Mouse (Mus musculus): Measurements from ENCODE around the gene Ror1. TPM values are rescaled to one million over a fixed set of nuclear protein-coding genes. Genes with fewer than 3 reads are reported as not detected.

Ror1 gene
- polyA plus RNA-seq, 1 experiment from 2014 or later = 11.5 TPM

GRCm38 (mm10) chr4:100214324-100215215 lies 119.0 kb downstream of the Ror1 start:
- 40% methylated on average over 13 of the region's 13 CpGs for WGBS
- Histone ChIP-seq H3K4me1 (replicated peaks) (peaks cover 15% of the 10 kb centered on the region), H3K9me3 (no peaks in the 10 kb centered on the region), H3K9ac (replicated peaks) (no peak overlapping the region), H3K4me2 (no peak overlapping the region), H3K27me3 (peaks cover 25% of the 10 kb centered on the region), H3K27ac (peak overlapping the region; percentile 24; the same call in 1 of the 2 replicates), H3K4me3 (replicated peaks) (no peak overlapping the region), H3K36me3 (no peaks in the 10 kb centered on the region)
- ATAC-seq (ENCODE audit: insufficient number of reproducible peaks, insufficient read depth, low FRiP score, low TSS enrichment, low read depth) = peak; percentile 58; the same call in 1 of the 2 replicates

GRCm38 (mm10) chr4:100216587-100216986 lies 121.0 kb downstream of the Ror1 start:
- Histone ChIP-seq H3K9me3 (no peaks in the 10 kb centered on the region), H3K4me2 (no peak overlapping the region), H3K36me3 (no peaks in the 10 kb centered on the region), H3K4me3 (replicated peaks) (no peak overlapping the region), H3K9ac (replicated peaks) (no peak overlapping the region), H3K27ac (no peak overlapping the region), H3K27me3 (peaks cover 17% of the 10 kb centered on the region), H3K4me1 (replicated peaks) (peaks cover 15% of the 10 kb centered on the region)
- ATAC-seq (ENCODE audit: insufficient number of reproducible peaks, insufficient read depth, low FRiP score, low TSS enrichment, low read depth) = no peak
- WGBS = 43% methylated on average over 3 of the region's 3 CpGs

GRCm38 (mm10) chr4:100219026-100219425 lies 123.4 kb downstream of the Ror1 start:
- H3K9ac ChIP-seq (replicated peaks) = no peak overlapping the region
- H3K4me1 ChIP-seq (replicated peaks) = peaks cover 36% of the 10 kb centered on the region
- H3K27ac ChIP-seq = no peak overlapping the region
- 65% methylated on average over 4 of the region's 4 CpGs for WGBS
- ATAC-seq (ENCODE audit: insufficient number of reproducible peaks, insufficient read depth, low FRiP score, low TSS enrichment, low read depth) = no peak
- no peaks in the 10 kb centered on the region for H3K9me3 ChIP-seq
- H3K36me3 ChIP-seq = no peaks in the 10 kb centered on the region
- no peak overlapping the region for H3K4me2 ChIP-seq
- H3K27me3 ChIP-seq = peaks cover 13% of the 10 kb centered on the region; the same call in 1 of the 2 replicates
- no peak overlapping the region for H3K4me3 ChIP-seq (replicated peaks)

- Histone ChIP-seq H3K4me3 (replicated peaks) (no peak overlapping the region), H3K27me3 (peaks cover 13% of the 10 kb centered on the region; the same call in 1 of the 2 replicates), H3K9ac (replicated peaks) (no peak overlapping the region), H3K27ac (no peak overlapping the region), H3K9me3 (no peaks in the 10 kb centered on the region), H3K4me1 (replicated peaks) (peaks cover 31% of the 10 kb centered on the region), H3K36me3 (no peaks in the 10 kb centered on the region), H3K4me2 (no peak overlapping the region)
- 85% methylated on average over 4 of the region's 4 CpGs for WGBS
- no peak for ATAC-seq (ENCODE audit: insufficient number of reproducible peaks, insufficient read depth, low FRiP score, low TSS enrichment, low read depth)
These were observed 124.0 kb downstream of the Ror1 start for GRCm38 (mm10) chr4:100219599-100219998.

- no peak overlapping the region for H3K4me2 ChIP-seq
- H3K36me3 ChIP-seq = no peaks in the 10 kb centered on the region
- H3K27me3 ChIP-seq = peaks cover 13% of the 10 kb centered on the region
- H3K4me3 ChIP-seq (replicated peaks) = no peak overlapping the region
- H3K9ac ChIP-seq (replicated peaks) = no peak overlapping the region
- no peak overlapping the region for H3K27ac ChIP-seq
- no peak for ATAC-seq (ENCODE audit: insufficient number of reproducible peaks, insufficient read depth, low FRiP score, low TSS enrichment, low read depth)
- H3K9me3 ChIP-seq = no peaks in the 10 kb centered on the region
- WGBS = 53% methylated on average over 13 of the region's 13 CpGs
- peaks cover 34% of the 10 kb centered on the region for H3K4me1 ChIP-seq (replicated peaks)
These were observed 126.6 kb downstream of the Ror1 start for GRCm38 (mm10) chr4:100221978-100222737.

- H3K4me1 ChIP-seq (replicated peaks) = peaks cover 34% of the 10 kb centered on the region
- H3K36me3 ChIP-seq = no peaks in the 10 kb centered on the region
- peaks cover 3% of the 10 kb centered on the region for H3K27me3 ChIP-seq
- no peak overlapping the region for H3K27ac ChIP-seq
- no peaks in the 10 kb centered on the region for H3K9me3 ChIP-seq
- no peak for ATAC-seq (ENCODE audit: insufficient number of reproducible peaks, insufficient read depth, low FRiP score, low TSS enrichment, low read depth)
- H3K9ac ChIP-seq (replicated peaks) = no peak overlapping the region
- H3K4me3 ChIP-seq (replicated peaks) = no peak overlapping the region
- no peak overlapping the region for H3K4me2 ChIP-seq
- 11% methylated on average over 1 of the region's 1 CpGs for WGBS
These were observed 127.9 kb downstream of the Ror1 start for GRCm38 (mm10) chr4:100223532-100223931.

GRCm38 (mm10) chr4:100223965-100224364 lies 128.4 kb downstream of the Ror1 start:
- Histone ChIP-seq H3K36me3 (no peaks in the 10 kb centered on the region), H3K9ac (replicated peaks) (no peak overlapping the region), H3K4me3 (replicated peaks) (no peak overlapping the region), H3K4me2 (no peak overlapping the region), H3K27me3 (no peaks in the 10 kb centered on the region; the same call in none of the 2 replicates), H3K9me3 (no peaks in the 10 kb centered on the region), H3K27ac (no peak overlapping the region), H3K4me1 (replicated peaks) (peaks cover 34% of the 10 kb centered on the region)
- ATAC-seq (ENCODE audit: insufficient number of reproducible peaks, insufficient read depth, low FRiP score, low TSS enrichment, low read depth) = no peak
- 84% methylated on average over 3 of the region's 3 CpGs for WGBS

- no peaks in the 10 kb centered on the region for H3K36me3 ChIP-seq
- WGBS = 50% methylated on average over 4 of the region's 4 CpGs
- no peak overlapping the region for H3K9ac ChIP-seq (replicated peaks)
- peaks cover 3% of the 10 kb centered on the region; the same call in 1 of the 2 replicates for H3K27me3 ChIP-seq
- H3K4me3 ChIP-seq (replicated peaks) = no peak overlapping the region
- peaks cover 34% of the 10 kb centered on the region for H3K4me1 ChIP-seq (replicated peaks)
- no peaks in the 10 kb centered on the region for H3K9me3 ChIP-seq
- no peak overlapping the region for H3K4me2 ChIP-seq
- no peak for ATAC-seq (ENCODE audit: insufficient number of reproducible peaks, insufficient read depth, low FRiP score, low TSS enrichment, low read depth)
- no peak overlapping the region for H3K27ac ChIP-seq
These were observed 131.0 kb downstream of the Ror1 start for GRCm38 (mm10) chr4:100226619-100227018.

GRCm38 (mm10) chr4:100228106-100228505 lies 132.5 kb downstream of the Ror1 start:
- Histone ChIP-seq H3K36me3 (no peaks in the 10 kb centered on the region), H3K27me3 (peaks cover 3% of the 10 kb centered on the region; the same call in 1 of the 2 replicates), H3K9ac (replicated peaks) (no peak overlapping the region), H3K9me3 (no peaks in the 10 kb centered on the region), H3K4me1 (replicated peaks) (peaks cover 19% of the 10 kb centered on the region), H3K4me2 (no peak overlapping the region), H3K4me3 (replicated peaks) (no peak overlapping the region), H3K27ac (no peak overlapping the region)
- WGBS = 72% methylated on average over 3 of the region's 3 CpGs
- no peak for ATAC-seq (ENCODE audit: insufficient number of reproducible peaks, insufficient read depth, low FRiP score, low TSS enrichment, low read depth)

GRCm38 (mm10) chr4:100230245-100230644 lies 134.7 kb downstream of the Ror1 start:
- Histone ChIP-seq H3K4me2 (no peak overlapping the region), H3K27me3 (peaks cover 3% of the 10 kb centered on the region; the same call in 1 of the 2 replicates), H3K9ac (replicated peaks) (no peak overlapping the region), H3K9me3 (no peaks in the 10 kb centered on the region), H3K36me3 (no peaks in the 10 kb centered on the region), H3K4me1 (replicated peaks) (peaks cover 11% of the 10 kb centered on the region), H3K4me3 (replicated peaks) (no peak overlapping the region), H3K27ac (no peak overlapping the region)
- no peak for ATAC-seq (ENCODE audit: insufficient number of reproducible peaks, insufficient read depth, low FRiP score, low TSS enrichment, low read depth)
- WGBS = 30% methylated on average over 5 of the region's 5 CpGs

GRCm38 (mm10) chr4:100230963-100231362 lies 135.4 kb downstream of the Ror1 start:
- no peak overlapping the region for H3K9ac ChIP-seq (replicated peaks)
- H3K4me3 ChIP-seq (replicated peaks) = no peak overlapping the region
- ATAC-seq (ENCODE audit: insufficient number of reproducible peaks, insufficient read depth, low FRiP score, low TSS enrichment, low read depth) = no peak
- peaks cover 3% of the 10 kb centered on the region; the same call in 1 of the 2 replicates for H3K27me3 ChIP-seq
- H3K36me3 ChIP-seq = no peaks in the 10 kb centered on the region
- 88% methylated on average over 2 of the region's 2 CpGs for WGBS
- H3K27ac ChIP-seq = no peak overlapping the region
- H3K4me1 ChIP-seq (replicated peaks) = peaks cover 11% of the 10 kb centered on the region
- no peak overlapping the region for H3K4me2 ChIP-seq
- H3K9me3 ChIP-seq = no peaks in the 10 kb centered on the region
